In genomic region chr1:33610026-33610721, GRCm38 (mm10) we compare ENCODE assay signal across 14 mouse cellular contexts. TPM values are rescaled to one million over a fixed set of nuclear protein-coding genes. Genes with fewer than 3 reads are reported as not detected.
A peak's percentile ranks its signal among the peaks of the same experiment; 100 is the strongest.
DNase-seq lines count a peak whose midpoint lies in the region; ATAC-seq and TF ChIP-seq lines count a peak whose summit lies in the region.
"Had no signal": no experiment of that assay in that cellular context is flagged by ENCODE, and none has a peak within 500 bp of the region (broad histone marks: within the 10 kb centered on the region; RNA-seq: fewer than 3 reads in every experiment).

No protein-coding gene starts in this region.

- DNase-seq in layer of hippocampus, adult 18-20 months (ENCODE audit: low spot score in 2 of 2), result peak; percentile 8 to 52
- DNase-seq in layer of hippocampus, postnatal 10 days (ENCODE audit: low spot score in 2 of 2), result no peak
- peak; percentile 8 for DNase-seq in layer of hippocampus, adult 9-11 months
- DNase-seq in midbrain, postnatal 0 days (ENCODE audit: low spot score), result no peak
- DNase-seq in ovary, postnatal 36 days (ENCODE audit: low spot score), result no peak
- DNase-seq in left cerebral cortex, postnatal 36 days (ENCODE audit: low spot score in 2 of 2), result no peak
- DNase-seq: cerebellum, postnatal 36 days; kidney, postnatal 36 days; lung, postnatal 36 days had no signal

- H3K27me3 ChIP-seq in forebrain, embryonic 15.5 days, result no peaks in the 10 kb centered on the region
- no peaks in the 10 kb centered on the region for H3K27me3 ChIP-seq in forebrain, embryonic 12.5 days
- no peaks in the 10 kb centered on the region for H3K27me3 ChIP-seq in midbrain, postnatal 0 days (ENCODE audit: insufficient read depth, low read length)
- H3K27me3 ChIP-seq: embryonic facial prominence, embryonic 13.5 days; heart, embryonic 15.5 days had no signal

- 0 out of 2 replicates have a peak overlapping the region, but pooled peaks have one; percentile 1 for H3K4me2 ChIP-seq in forebrain, embryonic 15.5 days (replicated peaks)
- H3K4me2 ChIP-seq in forebrain, embryonic 12.5 days, result no peak overlapping the region
- H3K4me2 ChIP-seq in midbrain, postnatal 0 days (ENCODE audit: low read depth, low read length, poor library complexity, severe bottlenecking), result no peak overlapping the region
- H3K4me2 ChIP-seq: embryonic facial prominence, embryonic 13.5 days; heart, embryonic 15.5 days had no signal

- intact Hi-C loops in left cerebral cortex, postnatal 36 days (cut with DNase I), result no loop called here

- H3K4me3 ChIP-seq in forebrain, embryonic 15.5 days, result no peak overlapping the region
- no peak overlapping the region for H3K4me3 ChIP-seq in forebrain, embryonic 12.5 days (replicated peaks)
- no peak overlapping the region for H3K4me3 ChIP-seq in midbrain, postnatal 0 days (ENCODE audit: low read depth, low read length)
- H3K4me3 ChIP-seq: embryonic facial prominence, embryonic 13.5 days; heart, embryonic 15.5 days had no signal

- H3K27ac ChIP-seq in forebrain, embryonic 15.5 days (replicated peaks), result peak overlapping the region; percentile 58
- H3K27ac ChIP-seq in forebrain, embryonic 12.5 days, result no peak overlapping the region
- H3K27ac ChIP-seq in midbrain, postnatal 0 days (ENCODE audit: low read depth, low read length), result 0 out of 2 replicates have a peak overlapping the region, but pooled peaks have one; percentile 33
- H3K27ac ChIP-seq: embryonic facial prominence, embryonic 13.5 days; heart, embryonic 15.5 days had no signal

- ATAC-seq in forebrain, embryonic 15.5 days (replicated peaks), result peak; percentile 74
- ATAC-seq in forebrain, embryonic 12.5 days (ENCODE audit: low FRiP score), result no peak
- ATAC-seq in midbrain, postnatal 0 days (ENCODE audit: low FRiP score), result peak; percentile 28; the same call in 1 of the 2 replicates
- ATAC-seq: intestine, postnatal 0 days had no signal

- no peak for TF ChIP-seq CTCF in midbrain, postnatal 0 days (IDR thresholded peaks at IDR 0.05)

- no peaks in the 10 kb centered on the region for H3K36me3 ChIP-seq in forebrain, embryonic 15.5 days
- peaks cover 9% of the 10 kb centered on the region for H3K36me3 ChIP-seq in forebrain, embryonic 12.5 days (replicated peaks)
- H3K36me3 ChIP-seq in midbrain, postnatal 0 days (ENCODE audit: insufficient read depth, low read length), result no peaks in the 10 kb centered on the region
- H3K36me3 ChIP-seq: heart, embryonic 15.5 days had no signal

- H3K9ac ChIP-seq in forebrain, embryonic 15.5 days (replicated peaks), result no peak overlapping the region
- no peak overlapping the region for H3K9ac ChIP-seq in forebrain, embryonic 12.5 days
- no peak overlapping the region for H3K9ac ChIP-seq in midbrain, postnatal 0 days (replicated peaks; ENCODE audit: low read length, poor library complexity, severe bottlenecking)
- H3K9ac ChIP-seq: embryonic facial prominence, embryonic 13.5 days; heart, embryonic 15.5 days had no signal

- peaks cover 22% of the 10 kb centered on the region for H3K4me1 ChIP-seq in forebrain, embryonic 15.5 days
- H3K4me1 ChIP-seq in forebrain, embryonic 12.5 days, result peaks cover 4% of the 10 kb centered on the region; the same call in 1 of the 2 replicates
- H3K4me1 ChIP-seq in midbrain, postnatal 0 days (ENCODE audit: insufficient read depth, low read length), result no peaks in the 10 kb centered on the region
- H3K4me1 ChIP-seq: embryonic facial prominence, embryonic 13.5 days had no signal

- WGBS in forebrain, embryonic 15.5 days, result 35% methylated on average over 14 of the region's 14 CpGs
- 59% methylated on average over 14 of the region's 14 CpGs for WGBS in forebrain, embryonic 12.5 days
- WGBS in midbrain, postnatal 0 days, result 24% methylated on average over 14 of the region's 14 CpGs

- no peaks in the 10 kb centered on the region for H3K9me3 ChIP-seq in forebrain, embryonic 15.5 days
- no peaks in the 10 kb centered on the region; the same call in 1 of the 2 replicates for H3K9me3 ChIP-seq in forebrain, embryonic 12.5 days
- H3K9me3 ChIP-seq in midbrain, postnatal 0 days (ENCODE audit: low read length), result no peaks in the 10 kb centered on the region
- H3K9me3 ChIP-seq: embryonic facial prominence, embryonic 13.5 days; heart, embryonic 15.5 days had no signal

RNA-seq across cellular contexts. Expression of gene Prim2, which starts 59.4 kb away (rescaled TPM):
- 33.5 and 35.0 TPM in 2 replicates for polyA plus RNA-seq in forebrain, embryonic 15.5 days (2015; fragmentation: Nextera tagmentation; extraction: Ambion mirVana)
- polyA plus RNA-seq in forebrain, embryonic 12.5 days (2016; fragmentation: Nextera tagmentation; extraction: Ambion mirVana), result 50.0 and 50.7 TPM in 2 replicates
- total RNA-seq in layer of hippocampus, adult 18-20 months (2021), result 1 to 10 TPM; 4.5 to 5.0 TPM
- 1 to 10 TPM; 7.2 to 8.6 TPM for total RNA-seq in layer of hippocampus, postnatal 10 days (2021)
- 18.7 and 21.5 TPM in 2 replicates for total RNA-seq in midbrain, postnatal 0 days (2014; rRNA removed)
- polyA plus RNA-seq in midbrain, postnatal 0 days (2015; fragmentation: Nextera tagmentation; extraction: Ambion mirVana), result 12.6 and 13.2 TPM in 2 replicates
- 1 to 10 TPM; 6.3 to 7.1 TPM for total RNA-seq in left cerebral cortex, postnatal 36 days (2021)

Comparison
In these comparisons a context has a peak if more than half of its experiments do, and no peak if none do; other contexts are left out.
1. DNase-seq: peak in layer of hippocampus, adult 18-20 months (2 of 2) and layer of hippocampus, adult 9-11 months (single experiment); none in layer of hippocampus, postnatal 10 days (0 of 2), midbrain, postnatal 0 days (single experiment), ovary, postnatal 36 days (single experiment) and left cerebral cortex, postnatal 36 days (0 of 2).